Mouse (Mus musculus) intestine, postnatal 0 days (tissue): ENCODE data around the gene Smyd1. TPM values are rescaled to one million over a fixed set of nuclear protein-coding genes. Genes with fewer than 3 reads are reported as not detected.

ENCODE experiments used
- ATAC-seq: fragments of 200-750 bp; cut with Nextera tagmentation; 2 replicates; pipeline ENCODE4 v1.8.0; 2017; ENCODE audit warnings: mild to moderate bottlenecking, moderate TSS enrichment, moderate library complexity
- H3K27ac ChIP-seq: fragments of 300-500 bp; sonication (generic); 2 replicates; pipeline ENCODE4 v1.5.1; 2014; ENCODE audit warnings: mild to moderate bottlenecking, low read depth, low read length, moderate library complexity
- H3K27me3 ChIP-seq: fragments of 300-500 bp; sonication (generic); replicated peaks from 2 replicates; pipeline ENCODE4 v1.6.1; 2014; ENCODE audit warnings: low read length, mixed read lengths; ENCODE audit not compliant: control insufficient read depth, insufficient read depth
- H3K36me3 ChIP-seq: fragments of 300-500 bp; sonication (generic); 2 replicates; pipeline ENCODE4 v1.6.1; 2014; ENCODE audit warnings: mild to moderate bottlenecking, moderate library complexity; ENCODE audit not compliant: control insufficient read depth, insufficient read depth
- H3K4me1 ChIP-seq: fragments of 300-500 bp; sonication (generic); replicated peaks from 2 replicates; pipeline ENCODE4 v1.6.1; 2014; ENCODE audit warnings: antibody characterized with exemption, low read length, mixed read lengths; ENCODE audit not compliant: control insufficient read depth, insufficient read depth
- H3K4me2 ChIP-seq: fragments of 300-500 bp; sonication (generic); replicated peaks from 2 replicates; pipeline ENCODE4 v1.6.1; 2014; ENCODE audit warnings: low read depth, mild to moderate bottlenecking, moderate library complexity
- H3K4me3 ChIP-seq: fragments of 300-500 bp; sonication (generic); 2 replicates; pipeline ENCODE4 v1.5.1; 2014; ENCODE audit warnings: low read depth, low read length
- H3K9ac ChIP-seq: fragments of 300-500 bp; sonication (generic); 2 replicates; pipeline ENCODE4 v1.6.1; 2014; ENCODE audit warnings: mild to moderate bottlenecking, low read depth, low read length
- H3K9me3 ChIP-seq: fragments of 300-500 bp; sonication (generic); 2 replicates; pipeline ENCODE4 v1.6.1; 2016; ENCODE audit warnings: mixed run types; ENCODE audit not compliant: control insufficient read depth
- CTCF ChIP-seq: sonication (generic); IDR thresholded peaks from 2 replicates; pipeline ENCODE4 v1.5.1; 2016; ENCODE audit warnings: low read depth, mild to moderate bottlenecking, control low read depth, antibody characterized with exemption, moderate library complexity
- WGBS: fragments of 180-500 bp; shearing (Covaris S2); extraction: QIAGEN DNeasy Blood & Tissue Kit; methylation state at CpG from one replicate; pipeline ENCODE4 v1.1.7; 2014; 5-methylcytosine and 5-hydroxymethylcytosine counted together
- polyA plus RNA-seq: library from polyadenylated mRNA; unstranded; fragments of >200 nt; fragmentation: Nextera tagmentation; extraction: Ambion mirVana; gene quantifications from 2 replicates; pipeline ENCODE4 v1.2.1, GENCODE M21; 2015

Smyd1 gene
- polyA plus RNA-seq, 1 experiment from 2014 or later, result 0.13 TPM

DNA sequence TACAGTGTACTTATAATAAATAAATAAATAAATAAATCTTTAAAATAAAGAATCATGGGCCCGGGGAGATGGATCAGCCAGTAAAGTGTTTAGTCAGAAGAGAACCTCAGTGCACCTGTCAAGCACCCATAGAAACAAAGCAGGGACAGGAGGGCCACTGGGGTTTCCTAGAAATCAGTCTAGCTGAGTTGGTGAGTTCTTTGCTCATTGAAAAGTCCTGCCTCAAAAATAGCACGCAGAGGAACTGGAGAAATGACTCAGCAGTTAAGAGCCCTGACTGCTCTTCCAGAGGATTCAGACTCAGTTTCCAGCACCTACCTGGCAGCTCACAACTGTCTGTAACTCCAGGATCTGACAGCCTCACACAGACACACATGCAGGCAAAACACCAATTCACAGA is 63.5 kb downstream of the Smyd1 start:
- no peaks in the 10 kb centered on the region for H3K4me1 ChIP-seq
- H3K4me2 ChIP-seq, result no peak overlapping the region
- no peak for TF ChIP-seq CTCF
- H3K27ac ChIP-seq, result no peak overlapping the region
- H3K9me3 ChIP-seq, result no peaks in the 10 kb centered on the region
- no peaks in the 10 kb centered on the region for H3K27me3 ChIP-seq
- no peak for ATAC-seq
- H3K4me3 ChIP-seq, result no peak overlapping the region
- no peak overlapping the region for H3K9ac ChIP-seq
- WGBS, result 73% methylated on average over 2 of the region's 2 CpGs
- no peaks in the 10 kb centered on the region for H3K36me3 ChIP-seq

- no peaks in the 10 kb centered on the region for H3K4me1 ChIP-seq
- H3K27me3 ChIP-seq, result no peaks in the 10 kb centered on the region
- no peaks in the 10 kb centered on the region for H3K9me3 ChIP-seq
- no peak overlapping the region for H3K4me3 ChIP-seq
- no peak overlapping the region for H3K27ac ChIP-seq
- WGBS, result 46% methylated on average over 1 of the region's 1 CpGs
- H3K4me2 ChIP-seq, result no peak overlapping the region
- no peak overlapping the region for H3K9ac ChIP-seq
- no peak for ATAC-seq
- H3K36me3 ChIP-seq, result no peaks in the 10 kb centered on the region
- no peak for TF ChIP-seq CTCF
Observed at GRCm38 (mm10) chr6:71257375-71257774, 64.7 kb downstream of the Smyd1 start.

GRCm38 (mm10) chr6:71256166-71256565 is 65.9 kb downstream of the Smyd1 start:
- no peak for TF ChIP-seq CTCF
- Histone ChIP-seq H3K4me2 (no peak overlapping the region), H3K9me3 (no peaks in the 10 kb centered on the region), H3K9ac (no peak overlapping the region), H3K27ac (no peak overlapping the region), H3K4me3 (no peak overlapping the region), H3K36me3 (no peaks in the 10 kb centered on the region), H3K4me1 (no peaks in the 10 kb centered on the region), H3K27me3 (no peaks in the 10 kb centered on the region)
- no peak for ATAC-seq
- WGBS, result 93% methylated on average over 10 of the region's 10 CpGs

- Histone ChIP-seq H3K36me3 (no peaks in the 10 kb centered on the region), H3K27me3 (no peaks in the 10 kb centered on the region), H3K4me3 (no peak overlapping the region), H3K4me2 (no peak overlapping the region), H3K4me1 (no peaks in the 10 kb centered on the region), H3K9me3 (no peaks in the 10 kb centered on the region), H3K9ac (no peak overlapping the region), H3K27ac (no peak overlapping the region)
- no peak for ATAC-seq
- WGBS, result 82% methylated on average over 6 of the region's 6 CpGs
- no peak for TF ChIP-seq CTCF
Observed at GRCm38 (mm10) chr6:71254456-71254855, 67.6 kb downstream of the Smyd1 start.

DNA sequence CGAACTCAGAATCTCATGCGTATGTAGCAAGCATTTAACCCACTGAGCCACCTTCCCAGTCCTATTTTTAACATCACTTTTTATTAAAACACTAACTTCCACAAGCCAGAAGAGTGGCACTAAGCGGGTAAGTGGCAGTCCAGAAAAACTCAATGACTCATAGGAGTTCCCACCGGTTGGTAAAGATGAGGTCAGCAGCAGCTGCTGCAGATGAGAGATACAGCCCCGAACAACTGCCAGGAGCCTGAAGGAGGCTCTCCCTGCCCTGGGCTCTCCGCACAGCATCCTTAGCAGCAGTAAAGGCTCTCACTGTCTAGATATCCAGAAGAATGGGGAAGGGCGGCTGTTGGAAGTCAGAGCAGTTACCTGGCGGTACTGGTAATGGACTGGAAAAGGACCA is 71.1 kb downstream of the Smyd1 start:
- no peak for ATAC-seq
- WGBS, result 77% methylated on average over 8 of the region's 8 CpGs
- no peak overlapping the region for H3K9ac ChIP-seq
- H3K4me2 ChIP-seq, result no peak overlapping the region
- no peak overlapping the region for H3K27ac ChIP-seq
- H3K9me3 ChIP-seq, result no peaks in the 10 kb centered on the region
- no peaks in the 10 kb centered on the region for H3K27me3 ChIP-seq
- no peak for TF ChIP-seq CTCF
- H3K4me1 ChIP-seq, result no peaks in the 10 kb centered on the region
- H3K36me3 ChIP-seq, result no peaks in the 10 kb centered on the region
- no peak overlapping the region for H3K4me3 ChIP-seq

DNA sequence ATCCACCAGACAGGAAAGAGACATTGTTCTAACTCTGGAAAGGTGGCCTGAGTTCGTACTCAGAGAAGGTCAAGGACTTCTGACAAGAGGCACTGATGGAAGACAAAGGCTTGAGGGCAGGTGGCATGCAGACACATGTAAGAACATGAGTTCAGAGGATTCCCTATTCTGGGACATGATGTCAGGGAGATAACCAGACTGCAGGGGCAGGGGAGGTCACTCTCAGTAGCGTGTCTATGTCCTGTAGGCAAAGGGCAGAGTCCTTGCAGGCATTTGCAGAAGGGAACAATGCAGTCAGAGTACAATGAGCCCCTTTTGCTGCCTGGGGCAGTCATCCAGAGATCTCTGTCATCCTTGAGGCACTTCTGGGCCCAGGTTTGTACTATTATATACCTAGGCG is 72.4 kb downstream of the Smyd1 start:
- Histone ChIP-seq H3K9ac (no peak overlapping the region), H3K36me3 (no peaks in the 10 kb centered on the region), H3K27ac (no peak overlapping the region), H3K9me3 (no peaks in the 10 kb centered on the region), H3K4me3 (no peak overlapping the region), H3K4me1 (no peaks in the 10 kb centered on the region), H3K27me3 (no peaks in the 10 kb centered on the region), H3K4me2 (no peak overlapping the region)
- TF ChIP-seq CTCF, result no peak
- peak; percentile 41; the same call in 1 of the 2 replicates for ATAC-seq
- WGBS, result 61% methylated on average over 3 of the region's 3 CpGs

DNA sequence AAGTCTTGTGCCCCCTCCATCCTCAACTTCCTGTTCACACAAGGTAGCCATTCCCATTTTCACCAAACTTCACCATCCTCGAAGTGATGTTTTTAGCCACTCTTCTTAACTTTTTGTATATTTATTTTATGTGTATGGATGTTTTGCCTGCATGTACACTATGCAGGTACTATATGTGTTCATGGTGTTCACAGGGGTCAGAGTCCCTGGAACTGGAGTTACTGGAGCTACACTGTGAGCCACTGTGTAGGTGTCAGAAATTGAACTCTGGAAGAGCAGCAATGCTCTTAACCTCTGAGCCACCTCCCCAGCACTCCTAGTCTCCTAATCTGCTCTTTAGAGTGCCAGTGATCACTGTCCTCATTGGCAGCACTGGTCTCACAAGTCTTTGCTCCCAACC is 73.6 kb downstream of the Smyd1 start:
- no peak for ATAC-seq
- H3K36me3 ChIP-seq, result no peaks in the 10 kb centered on the region
- H3K9ac ChIP-seq, result no peak overlapping the region
- no peaks in the 10 kb centered on the region for H3K4me1 ChIP-seq
- no peaks in the 10 kb centered on the region for H3K27me3 ChIP-seq
- H3K9me3 ChIP-seq, result no peaks in the 10 kb centered on the region
- no peak for TF ChIP-seq CTCF
- H3K4me3 ChIP-seq, result no peak overlapping the region
- no peak overlapping the region for H3K27ac ChIP-seq
- WGBS, result 90% methylated on average over 1 of the region's 1 CpGs
- no peak overlapping the region for H3K4me2 ChIP-seq
